Mouse (Mus musculus) G1E (cell line): ENCODE results near the gene Snrpg. TPM values are rescaled to one million over a fixed set of nuclear protein-coding genes. Genes with fewer than 3 reads are reported as not detected.

Experiments
- ATAC-seq: 2 replicates; pipeline ENCODE4 v1.8.0; 2016; ENCODE audit warnings: mild to moderate bottlenecking; ENCODE audit not compliant: insufficient number of reproducible peaks, poor library complexity, low FRiP score, severe bottlenecking; ENCODE audit errors: extremely low read depth
- DNase-seq: peaks from one replicate; pipeline ENCODE4 v3.0.0; 2012; ENCODE audit warnings: low spot score
- H3K27me3 ChIP-seq: 2 replicates; pipeline ENCODE4 v1.6.1; 2012; ENCODE audit warnings: mild to moderate bottlenecking, low read length, inconsistent platforms; ENCODE audit not compliant: insufficient read depth
- H3K36me3 ChIP-seq: replicated peaks from 2 replicates; pipeline ENCODE3; 2012; ENCODE audit warnings: mild to moderate bottlenecking, inconsistent platforms
- H3K4me1 ChIP-seq: 2 replicates; pipeline ENCODE4 v1.6.1; 2012; ENCODE audit warnings: low read depth, low read length, inconsistent platforms, mixed read lengths; ENCODE audit not compliant: insufficient read depth
- H3K4me3 ChIP-seq: 2 replicates; pipeline ENCODE4 v1.5.1; 2012; ENCODE audit warnings: low read depth, mild to moderate bottlenecking, inconsistent platforms, low read length, moderate library complexity, mixed read lengths
- H3K9me3 ChIP-seq: replicated peaks from 2 replicates; pipeline ENCODE4 v1.6.1; 2012; ENCODE audit warnings: inconsistent platforms
- CTCF ChIP-seq: IDR thresholded peaks from 2 replicates; pipeline ENCODE4 v1.5.1; 2012; ENCODE audit warnings: low read depth, low read length, inconsistent platforms, mixed read lengths
- GATA1 ChIP-seq: IDR thresholded peaks from 2 replicates; pipeline ENCODE4 v1.6.1; 2012; ENCODE audit warnings: borderline replicate concordance, low read length, inconsistent platforms, mixed read lengths
- GATA2 ChIP-seq: IDR thresholded peaks from 2 replicates; pipeline ENCODE4 v1.6.1; 2012; ENCODE audit warnings: low read depth, low read length, inconsistent platforms, borderline replicate concordance
- POLR2AphosphoS5 ChIP-seq: IDR thresholded peaks from 2 replicates; pipeline ENCODE4 v1.6.1; 2012; ENCODE audit warnings: low read depth, low read length, inconsistent platforms; ENCODE audit not compliant: insufficient replicate concordance
- TAL1 ChIP-seq: conservative IDR thresholded peaks from 2 replicates; pipeline ENCODE4 v1.6.1; 2012; ENCODE audit warnings: low read depth, low read length, inconsistent platforms, mixed read lengths
- polyA plus RNA-seq: library from polyadenylated mRNA; stranded (reverse); fragments of >175 nt; gene quantifications from 2 replicates; pipeline ENCODE4 v1.2.3, GENCODE M21; 2012
- total RNA-seq, 2 experiments: library from RNA; stranded (forward) in 1 of 2; stranded (reverse) in 1 of 2; fragments of 200-1000 nt in 1 of 2; fragments of >200 nt in 1 of 2; fragmentation: Nextera tagmentation in 1 of 2; gene quantifications; 2 replicates each; pipeline ENCODE4 v1.2.3; 2014 to 2017

Snrpg gene
- total and polyA plus RNA-seq, 3 experiments: 24.8 to 114 (median 111) TPM

DNA sequence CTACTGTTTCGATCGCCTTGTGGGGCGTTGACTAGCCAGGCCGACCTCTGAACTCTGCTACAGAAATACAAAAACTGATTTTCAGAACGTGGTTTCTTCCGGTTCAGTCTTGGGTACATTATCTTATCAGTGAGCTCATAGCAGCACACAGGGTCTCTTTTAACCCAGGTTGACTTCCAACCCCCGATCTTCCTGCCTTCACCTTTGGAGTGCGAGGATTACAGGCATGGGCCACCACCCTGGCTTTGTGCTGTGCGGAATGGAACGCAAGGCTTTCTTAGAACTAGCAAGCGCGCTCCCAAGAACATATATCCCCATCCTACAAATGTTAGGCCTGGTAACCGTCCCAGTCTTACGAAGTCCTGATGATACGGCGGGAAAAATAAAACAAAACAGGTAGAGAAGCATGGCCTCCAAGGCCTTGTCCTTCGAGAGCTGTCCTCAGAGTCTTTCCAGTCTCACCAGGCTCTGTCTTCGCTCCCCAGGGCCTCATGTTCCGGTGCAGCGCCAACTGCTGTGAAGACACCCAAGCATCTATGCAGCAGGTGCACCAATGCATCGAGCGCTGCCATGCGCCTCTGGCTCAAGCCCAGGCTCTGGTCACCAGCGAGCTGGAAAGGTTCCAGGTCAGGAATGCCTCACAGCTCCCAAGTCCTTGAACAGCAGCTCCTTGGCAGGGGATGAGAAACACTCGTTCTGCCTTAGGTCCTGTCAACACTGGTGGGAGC lies 4.8 kb upstream of the Snrpg start:
- Histone ChIP-seq H3K36me3 (peaks cover 31% of the 10 kb centered on the region), H3K4me1 (peaks cover 51% of the 10 kb centered on the region), H3K4me3 (peak overlapping the region; percentile 93), H3K9me3 (no peaks in the 10 kb centered on the region; the same call in 1 of the 2 replicates), H3K27me3 (peaks cover 9% of the 10 kb centered on the region)
- DNase-seq (no peak), ATAC-seq (no peak)
- TF ChIP-seq POLR2AphosphoS5: no peak
- TF ChIP-seq GATA2: no peak
- no peak for TF ChIP-seq GATA1
- TF ChIP-seq CTCF: no peak
- no peak for TF ChIP-seq TAL1

DNA sequence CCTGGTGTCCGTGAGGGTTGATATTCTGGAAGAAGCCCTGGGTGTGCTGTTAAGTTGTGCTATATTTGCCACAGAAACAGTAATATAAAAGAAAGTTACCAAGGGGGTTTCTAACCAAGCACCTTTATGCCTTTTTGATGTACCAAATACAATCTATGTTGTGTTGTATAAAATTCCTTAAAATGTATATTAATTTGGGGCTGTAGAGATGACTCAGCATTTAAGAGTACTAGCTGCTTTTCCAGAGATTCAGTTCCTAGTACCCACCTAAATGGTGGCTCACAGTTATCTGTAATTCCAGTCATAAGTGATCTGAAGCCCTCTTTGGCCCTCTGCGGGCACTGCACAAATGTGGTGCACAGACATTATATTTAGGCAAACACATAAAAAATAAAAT lies 4.3 kb upstream of the Snrpg start:
- Histone ChIP-seq H3K9me3 (no peaks in the 10 kb centered on the region), H3K4me3 (peak overlapping the region; percentile 93), H3K4me1 (peaks cover 51% of the 10 kb centered on the region), H3K27me3 (0 out of 2 replicates have a peak, but pooled peaks cover 4% of the 10 kb centered on the region), H3K36me3 (peaks cover 31% of the 10 kb centered on the region)
- no peak for TF ChIP-seq GATA2
- TF ChIP-seq GATA1: no peak
- TF ChIP-seq POLR2AphosphoS5: no peak
- ATAC-seq (no peak), DNase-seq (no peak)

DNA sequence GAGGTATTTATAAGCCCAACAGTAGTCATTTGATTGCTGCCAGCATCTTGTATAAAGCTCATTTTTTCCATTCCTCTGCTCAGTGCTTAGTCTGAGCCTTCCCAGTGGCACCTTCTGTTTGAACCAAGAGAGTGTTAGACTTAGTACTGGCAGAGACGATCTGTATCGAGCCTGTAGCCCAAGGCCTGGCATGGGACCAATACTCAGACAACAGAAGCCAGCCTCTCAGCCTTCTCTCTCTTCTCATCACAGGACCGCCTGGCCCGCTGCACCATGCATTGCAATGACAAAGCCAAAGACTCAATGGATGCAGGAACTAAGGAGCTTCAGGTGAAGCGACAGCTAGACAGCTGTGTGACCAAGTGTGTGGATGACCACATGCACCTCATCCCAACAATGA lies 2.6 kb upstream of the Snrpg start:
- Histone ChIP-seq H3K9me3 (no peaks in the 10 kb centered on the region), H3K27me3 (no peaks in the 10 kb centered on the region), H3K36me3 (peaks cover 35% of the 10 kb centered on the region), H3K4me1 (peaks cover 62% of the 10 kb centered on the region), H3K4me3 (no peak overlapping the region)
- no peak for TF ChIP-seq TAL1
- DNase-seq: no peak
- no peak for ATAC-seq

DNA sequence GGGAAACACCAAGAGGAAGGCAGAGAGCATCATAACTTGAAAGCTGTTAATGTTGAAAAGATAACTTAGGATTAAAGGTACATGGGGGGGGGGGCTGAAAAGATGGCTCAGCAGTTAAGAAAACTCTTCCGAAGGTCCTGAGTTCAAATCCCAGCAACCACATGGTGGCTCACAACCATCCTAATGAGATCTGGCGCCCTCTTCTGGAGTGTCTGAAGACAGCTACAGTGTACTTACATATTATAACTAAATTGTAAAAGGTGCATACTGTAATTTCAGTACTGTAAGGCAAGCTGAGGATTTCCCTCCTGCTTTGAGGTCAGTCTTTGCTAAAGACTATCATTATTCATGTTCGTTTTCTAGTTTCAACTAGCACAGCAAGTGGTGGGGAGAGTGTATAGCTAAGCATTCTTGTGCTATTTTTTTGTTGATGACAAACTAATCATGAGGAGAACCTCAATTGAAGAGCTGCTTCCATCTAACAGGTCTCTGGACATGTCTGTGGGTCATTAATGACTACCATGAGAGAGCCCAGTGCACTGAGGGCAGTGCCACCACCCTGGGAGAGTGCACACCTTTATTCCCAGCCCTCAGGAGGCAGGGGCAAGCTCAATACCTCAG lies 901 bp upstream of the Snrpg start:
- Histone ChIP-seq H3K9me3 (no peaks in the 10 kb centered on the region), H3K27me3 (no peaks in the 10 kb centered on the region), H3K4me3 (peak overlapping the region; percentile 96), H3K4me1 (peaks cover 57% of the 10 kb centered on the region), H3K36me3 (peaks cover 51% of the 10 kb centered on the region)
- TF ChIP-seq TAL1 (no peak), GATA1 (no peak), POLR2AphosphoS5 (no peak), CTCF (no peak), GATA2 (no peak)
- DNase-seq: no peak
- ATAC-seq: no peak

DNA sequence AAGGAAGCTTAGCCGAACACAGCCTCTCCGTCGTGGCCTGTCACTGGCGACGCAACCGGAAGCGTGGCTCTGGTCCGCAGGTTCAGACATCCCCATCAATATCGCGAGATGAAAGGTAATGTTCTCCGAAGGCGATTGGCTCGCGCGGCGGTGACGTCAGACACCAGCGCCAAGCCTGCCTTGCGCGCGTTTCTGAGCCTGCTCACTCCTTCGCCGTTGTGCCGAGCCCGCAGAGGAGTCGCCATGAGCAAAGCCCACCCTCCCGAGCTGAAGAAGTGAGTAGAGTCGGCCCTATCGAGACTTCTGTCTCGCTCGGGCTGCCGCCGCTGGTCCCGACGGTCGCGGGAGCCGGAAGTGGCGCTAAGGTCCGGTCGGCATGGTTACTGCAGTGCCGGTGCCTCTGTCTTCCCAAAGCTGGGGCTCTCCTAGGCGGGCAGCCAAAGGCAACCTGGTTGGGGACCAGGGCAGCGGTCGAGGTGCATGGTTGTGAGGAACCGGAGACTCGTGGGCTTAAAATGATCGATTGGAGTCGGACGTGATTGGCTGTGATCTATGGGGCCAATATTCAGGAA lies 322 bp downstream of the Snrpg start:
- Histone ChIP-seq H3K36me3 (peaks cover 59% of the 10 kb centered on the region), H3K4me1 (peaks cover 52% of the 10 kb centered on the region), H3K4me3 (peak overlapping the region; percentile 96), H3K9me3 (no peaks in the 10 kb centered on the region), H3K27me3 (no peaks in the 10 kb centered on the region)
- DNase-seq (peak; percentile 91), ATAC-seq (peak; percentile 87)
- no peak for TF ChIP-seq TAL1
- peak; percentile 77; the same call in 1 of the 2 replicates for TF ChIP-seq POLR2AphosphoS5

DNA sequence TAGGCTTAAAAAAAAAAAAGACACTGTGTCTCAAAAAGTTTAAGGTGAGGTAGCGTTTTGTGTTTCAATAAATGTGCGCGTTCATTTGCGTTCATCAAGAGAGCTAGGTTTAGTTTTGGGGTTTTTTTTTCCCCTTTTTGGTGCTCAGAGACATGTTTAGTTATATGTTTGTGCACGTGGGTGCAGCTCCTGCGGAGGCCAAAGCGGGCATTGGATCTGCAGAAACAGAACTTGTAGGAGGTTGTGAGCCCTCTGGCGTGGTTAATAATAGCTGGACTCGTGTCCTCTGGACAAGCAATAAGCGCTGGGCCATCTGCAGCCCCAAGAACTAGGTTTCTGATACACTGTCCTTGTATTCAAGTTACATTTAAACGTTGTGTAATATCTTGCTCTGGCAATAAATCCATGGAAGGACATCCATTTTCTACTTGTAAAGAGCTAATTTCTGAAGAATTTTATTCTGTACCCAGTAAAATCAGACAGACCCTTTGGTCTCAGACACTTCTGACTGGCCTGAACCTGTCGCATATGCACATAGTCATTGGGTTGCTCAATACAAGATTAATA lies 929 bp downstream of the Snrpg start:
- H3K27me3 ChIP-seq: no peaks in the 10 kb centered on the region
- H3K4me3 ChIP-seq: peak overlapping the region; percentile 96
- DNase-seq (no peak), ATAC-seq (no peak)
- H3K4me1 ChIP-seq: peaks cover 46% of the 10 kb centered on the region
- TF ChIP-seq GATA1: no peak
- TF ChIP-seq CTCF: no peak
- no peak for TF ChIP-seq GATA2
- no peak for TF ChIP-seq POLR2AphosphoS5
- TF ChIP-seq TAL1: no peak
- H3K36me3 ChIP-seq: peaks cover 61% of the 10 kb centered on the region
- H3K9me3 ChIP-seq: no peaks in the 10 kb centered on the region
